Mouse (Mus musculus): ENCODE measurements around the gene Fbn1. TPM values are rescaled to one million over a fixed set of nuclear protein-coding genes. Genes with fewer than 3 reads are reported as not detected.

Gene Fbn1
- polyA plus RNA-seq (2014; fragmentation: Nextera tagmentation; extraction: Ambion mirVana): 8.7 and 12.3 TPM in 2 replicates

GRCm38 (mm10) chr2:125507893-125508292, at the start of gene Fbn1:
TSS of gene Fbn1 (minus strand) at chr2:125507993.
- WGBS: 84% methylated on average over 4 of the region's 4 CpGs
- ATAC-seq (ENCODE audit: low FRiP score): no peak
- Histone ChIP-seq H3K9me3 (ENCODE audit: control insufficient read depth, low read length) (no peaks in the 10 kb centered on the region), H3K27ac (ENCODE audit: low read depth, low read length) (no peak within 1 kb of the TSS), H3K9ac (ENCODE audit: low read depth, low read length) (peak within 1 kb of the TSS; percentile 50; the same call in 1 of the 2 replicates), H3K4me1 (replicated peaks; ENCODE audit: control insufficient read depth, insufficient read depth, low read length) (no peaks in the 10 kb centered on the region), H3K4me3 (ENCODE audit: low read depth, low read length) (peak within 1 kb of the TSS; percentile 50), H3K27me3 (ENCODE audit: control insufficient read depth, insufficient read depth, low read length) (peaks cover 2% of the 10 kb centered on the region; the same call in 1 of the 2 replicates), H3K4me2 (replicated peaks; ENCODE audit: low read depth, low read length) (peak within 1 kb of the TSS; percentile 97), H3K36me3 (ENCODE audit: control insufficient read depth, insufficient read depth, low read length) (no peaks in the 10 kb centered on the region)
- no peak for DNase-seq (ENCODE audit: low spot score)

- Histone ChIP-seq H3K9ac (ENCODE audit: low read depth, low read length) (no peak overlapping the region), H3K27me3 (ENCODE audit: control insufficient read depth, insufficient read depth, low read length) (no peaks in the 10 kb centered on the region), H3K36me3 (ENCODE audit: control insufficient read depth, insufficient read depth, low read length) (no peaks in the 10 kb centered on the region), H3K4me1 (replicated peaks; ENCODE audit: control insufficient read depth, insufficient read depth, low read length) (no peaks in the 10 kb centered on the region), H3K4me2 (replicated peaks; ENCODE audit: low read depth, low read length) (no peak overlapping the region), H3K4me3 (ENCODE audit: low read depth, low read length) (no peak overlapping the region), H3K9me3 (ENCODE audit: control insufficient read depth, low read length) (no peaks in the 10 kb centered on the region), H3K27ac (ENCODE audit: low read depth, low read length) (no peak overlapping the region)
- DNase-seq (ENCODE audit: low spot score) (no peak), ATAC-seq (ENCODE audit: low FRiP score) (no peak)
- 80% methylated on average over 6 of the region's 6 CpGs for WGBS
Observed at GRCm38 (mm10) chr2:125555830-125556229, 48.0 kb upstream of the Fbn1 start.

GRCm38 (mm10) chr2:125548806-125549578, 41.2 kb upstream of the Fbn1 start:
- no peak for DNase-seq (ENCODE audit: low spot score)
- Histone ChIP-seq H3K36me3 (ENCODE audit: control insufficient read depth, insufficient read depth, low read length) (no peaks in the 10 kb centered on the region), H3K4me2 (replicated peaks; ENCODE audit: low read depth, low read length) (no peak overlapping the region), H3K4me1 (replicated peaks; ENCODE audit: control insufficient read depth, insufficient read depth, low read length) (no peaks in the 10 kb centered on the region), H3K4me3 (ENCODE audit: low read depth, low read length) (no peak overlapping the region), H3K27me3 (ENCODE audit: control insufficient read depth, insufficient read depth, low read length) (no peaks in the 10 kb centered on the region), H3K9me3 (ENCODE audit: control insufficient read depth, low read length) (no peaks in the 10 kb centered on the region), H3K27ac (ENCODE audit: low read depth, low read length) (no peak overlapping the region), H3K9ac (ENCODE audit: low read depth, low read length) (no peak overlapping the region)
- 71% methylated on average over 1 of the region's 1 CpGs for WGBS
- ATAC-seq (ENCODE audit: low FRiP score): no peak

- no peak overlapping the region for H3K9ac ChIP-seq (ENCODE audit: low read depth, low read length)
- no peak overlapping the region for H3K4me3 ChIP-seq (ENCODE audit: low read depth, low read length)
- H3K27ac ChIP-seq (ENCODE audit: low read depth, low read length): no peak overlapping the region
- ATAC-seq (ENCODE audit: low FRiP score) (no peak), DNase-seq (ENCODE audit: low spot score) (no peak)
- no peaks in the 10 kb centered on the region for H3K4me1 ChIP-seq (replicated peaks; ENCODE audit: control insufficient read depth, insufficient read depth, low read length)
- no peak overlapping the region for H3K4me2 ChIP-seq (replicated peaks; ENCODE audit: low read depth, low read length)
- WGBS: 82% methylated on average over 3 of the region's 3 CpGs
- H3K36me3 ChIP-seq (ENCODE audit: control insufficient read depth, insufficient read depth, low read length): no peaks in the 10 kb centered on the region
- H3K9me3 ChIP-seq (ENCODE audit: control insufficient read depth, low read length): no peaks in the 10 kb centered on the region
- H3K27me3 ChIP-seq (ENCODE audit: control insufficient read depth, insufficient read depth, low read length): no peaks in the 10 kb centered on the region
Observed at GRCm38 (mm10) chr2:125544986-125545385, 37.2 kb upstream of the Fbn1 start.

GRCm38 (mm10) chr2:125543646-125544045, 35.9 kb upstream of the Fbn1 start:
- ATAC-seq (ENCODE audit: low FRiP score): no peak
- WGBS: 81% methylated on average over 1 of the region's 1 CpGs
- H3K36me3 ChIP-seq (ENCODE audit: control insufficient read depth, insufficient read depth, low read length): no peaks in the 10 kb centered on the region
- no peaks in the 10 kb centered on the region for H3K9me3 ChIP-seq (ENCODE audit: control insufficient read depth, low read length)
- no peak overlapping the region for H3K9ac ChIP-seq (ENCODE audit: low read depth, low read length)
- H3K27ac ChIP-seq (ENCODE audit: low read depth, low read length): no peak overlapping the region
- H3K4me1 ChIP-seq (replicated peaks; ENCODE audit: control insufficient read depth, insufficient read depth, low read length): no peaks in the 10 kb centered on the region
- no peak overlapping the region for H3K4me3 ChIP-seq (ENCODE audit: low read depth, low read length)
- no peaks in the 10 kb centered on the region for H3K27me3 ChIP-seq (ENCODE audit: control insufficient read depth, insufficient read depth, low read length)
- DNase-seq (ENCODE audit: low spot score): no peak
- H3K4me2 ChIP-seq (replicated peaks; ENCODE audit: low read depth, low read length): no peak overlapping the region

GRCm38 (mm10) chr2:125541451-125541850, 33.7 kb upstream of the Fbn1 start:
- WGBS: 73% methylated on average over 7 of the region's 7 CpGs
- H3K4me2 ChIP-seq (replicated peaks; ENCODE audit: low read depth, low read length): no peak overlapping the region
- DNase-seq (ENCODE audit: low spot score) (no peak), ATAC-seq (ENCODE audit: low FRiP score) (no peak)
- no peaks in the 10 kb centered on the region for H3K27me3 ChIP-seq (ENCODE audit: control insufficient read depth, insufficient read depth, low read length)
- no peaks in the 10 kb centered on the region for H3K36me3 ChIP-seq (ENCODE audit: control insufficient read depth, insufficient read depth, low read length)
- no peak overlapping the region for H3K9ac ChIP-seq (ENCODE audit: low read depth, low read length)
- no peak overlapping the region for H3K27ac ChIP-seq (ENCODE audit: low read depth, low read length)
- H3K9me3 ChIP-seq (ENCODE audit: control insufficient read depth, low read length): no peaks in the 10 kb centered on the region
- H3K4me3 ChIP-seq (ENCODE audit: low read depth, low read length): no peak overlapping the region
- no peaks in the 10 kb centered on the region for H3K4me1 ChIP-seq (replicated peaks; ENCODE audit: control insufficient read depth, insufficient read depth, low read length)

- no peak overlapping the region for H3K4me3 ChIP-seq (ENCODE audit: low read depth, low read length)
- no peak overlapping the region for H3K27ac ChIP-seq (ENCODE audit: low read depth, low read length)
- no peaks in the 10 kb centered on the region for H3K9me3 ChIP-seq (ENCODE audit: control insufficient read depth, low read length)
- H3K27me3 ChIP-seq (ENCODE audit: control insufficient read depth, insufficient read depth, low read length): no peaks in the 10 kb centered on the region
- ATAC-seq (ENCODE audit: low FRiP score) (no peak), DNase-seq (ENCODE audit: low spot score) (no peak)
- no peaks in the 10 kb centered on the region for H3K4me1 ChIP-seq (replicated peaks; ENCODE audit: control insufficient read depth, insufficient read depth, low read length)
- 86% methylated on average over 7 of the region's 7 CpGs for WGBS
- no peaks in the 10 kb centered on the region for H3K36me3 ChIP-seq (ENCODE audit: control insufficient read depth, insufficient read depth, low read length)
- H3K9ac ChIP-seq (ENCODE audit: low read depth, low read length): no peak overlapping the region
- no peak overlapping the region for H3K4me2 ChIP-seq (replicated peaks; ENCODE audit: low read depth, low read length)
Observed at GRCm38 (mm10) chr2:125540579-125540978, 32.8 kb upstream of the Fbn1 start.

- Histone ChIP-seq H3K36me3 (ENCODE audit: control insufficient read depth, insufficient read depth, low read length) (no peaks in the 10 kb centered on the region), H3K27ac (ENCODE audit: low read depth, low read length) (no peak overlapping the region), H3K4me2 (replicated peaks; ENCODE audit: low read depth, low read length) (no peak overlapping the region), H3K4me1 (replicated peaks; ENCODE audit: control insufficient read depth, insufficient read depth, low read length) (no peaks in the 10 kb centered on the region), H3K27me3 (ENCODE audit: control insufficient read depth, insufficient read depth, low read length) (no peaks in the 10 kb centered on the region), H3K9me3 (ENCODE audit: control insufficient read depth, low read length) (no peaks in the 10 kb centered on the region), H3K4me3 (ENCODE audit: low read depth, low read length) (no peak overlapping the region), H3K9ac (ENCODE audit: low read depth, low read length) (no peak overlapping the region)
- DNase-seq (ENCODE audit: low spot score) (no peak), ATAC-seq (ENCODE audit: low FRiP score) (no peak)
- WGBS: 91% methylated on average over 3 of the region's 3 CpGs
Observed at GRCm38 (mm10) chr2:125539640-125540039, 31.8 kb upstream of the Fbn1 start.

- 82% methylated on average over 6 of the region's 6 CpGs for WGBS
- Histone ChIP-seq H3K9me3 (ENCODE audit: control insufficient read depth, low read length) (no peaks in the 10 kb centered on the region), H3K4me3 (ENCODE audit: low read depth, low read length) (no peak overlapping the region), H3K27ac (ENCODE audit: low read depth, low read length) (no peak overlapping the region), H3K4me2 (replicated peaks; ENCODE audit: low read depth, low read length) (no peak overlapping the region), H3K9ac (ENCODE audit: low read depth, low read length) (no peak overlapping the region), H3K4me1 (replicated peaks; ENCODE audit: control insufficient read depth, insufficient read depth, low read length) (no peaks in the 10 kb centered on the region), H3K27me3 (ENCODE audit: control insufficient read depth, insufficient read depth, low read length) (no peaks in the 10 kb centered on the region), H3K36me3 (ENCODE audit: control insufficient read depth, insufficient read depth, low read length) (no peaks in the 10 kb centered on the region)
- ATAC-seq (ENCODE audit: low FRiP score): no peak
- DNase-seq (ENCODE audit: low spot score): no peak
Observed at GRCm38 (mm10) chr2:125530665-125531064, 22.9 kb upstream of the Fbn1 start.

Measured in hindbrain, embryonic 11.5 days (tissue).